Mouse (Mus musculus): ENCODE results near the gene Fibcd1. TPM values are rescaled to one million over a fixed set of nuclear protein-coding genes. Genes with fewer than 3 reads are reported as not detected.

The Fibcd1 gene
- polyA plus RNA-seq (2014; fragmentation: Nextera tagmentation; extraction: Ambion mirVana): 5.0 and 5.6 TPM in 2 replicates

DNA sequence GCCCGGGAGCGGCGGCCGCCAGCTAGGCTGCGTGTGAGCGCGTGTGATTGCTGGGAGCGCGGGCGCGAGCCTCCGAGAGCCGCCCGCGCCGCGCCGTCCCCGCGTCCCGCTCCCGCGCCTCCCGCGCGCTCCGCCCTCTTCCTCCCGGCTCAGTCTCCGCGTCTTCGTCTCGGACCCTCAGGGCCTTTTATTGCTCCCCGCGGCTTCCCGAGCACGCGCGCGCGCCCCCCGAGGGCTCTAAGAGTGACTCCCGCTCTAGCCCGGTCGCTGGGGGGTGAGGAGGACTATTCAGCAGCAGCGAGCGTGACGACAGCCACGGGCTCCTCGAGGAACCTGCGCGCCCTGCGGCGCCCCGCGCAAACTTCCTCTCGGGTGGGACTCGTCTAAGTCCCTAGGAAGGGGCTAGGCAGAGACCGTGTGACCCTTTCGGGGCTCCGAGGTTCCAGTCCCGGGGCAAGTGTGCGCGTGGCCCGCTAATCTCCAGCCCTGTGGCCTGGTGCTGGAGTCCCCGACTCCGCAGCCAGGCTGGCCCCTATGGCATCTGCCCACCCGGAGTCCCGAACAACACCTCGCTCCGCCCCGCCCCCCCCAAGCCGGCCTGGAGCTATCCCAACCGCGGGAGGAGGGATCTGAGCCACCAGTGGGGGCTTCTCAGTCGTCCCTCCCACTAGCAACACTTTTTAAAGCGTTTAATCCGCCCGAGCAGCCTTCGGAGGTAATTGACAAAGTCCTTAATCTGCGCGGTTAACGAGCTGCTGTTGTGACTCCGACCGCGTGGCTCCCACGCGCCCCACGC is at the start of gene Fibcd1:
Gene Fibcd1, minus strand, starts transcription at position 110 of the 796 bp plus-strand sequence.
- peak; percentile 57 for DNase-seq (ENCODE audit: low spot score)
- H3K27ac ChIP-seq: no peak within 1 kb of the TSS

DNA sequence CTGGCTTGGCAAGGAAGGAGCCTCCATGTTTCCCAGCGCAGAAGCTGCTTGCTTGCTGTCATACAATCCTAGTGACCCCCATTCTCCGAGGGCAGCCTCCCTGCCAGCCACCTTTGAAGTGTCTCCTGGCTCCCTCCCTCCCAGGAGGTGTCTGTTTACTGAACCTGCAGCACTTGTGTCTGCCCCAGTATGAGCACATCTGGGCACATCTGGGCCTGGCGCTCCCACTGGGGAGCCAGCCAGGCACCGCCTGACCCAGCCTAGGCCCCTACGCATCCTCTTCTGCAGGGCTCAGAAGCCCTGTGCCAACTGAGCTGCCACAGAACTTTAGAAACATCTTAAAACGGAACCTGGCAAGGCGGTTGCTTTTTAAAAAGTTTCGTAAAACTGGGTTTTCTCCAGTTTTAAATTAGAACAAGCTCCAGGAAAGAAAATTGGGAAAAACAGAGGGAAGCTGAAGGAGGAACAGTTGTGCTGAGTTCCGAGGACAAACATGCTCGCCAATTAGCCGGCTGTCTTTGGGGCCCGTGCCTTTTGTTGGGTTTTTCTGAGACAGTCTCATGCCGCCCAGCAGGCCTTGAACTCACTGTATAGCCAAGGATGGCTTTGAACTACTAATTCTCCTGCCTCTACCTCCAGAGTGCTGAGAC is 48.5 kb upstream of the Fibcd1 start:
- H3K4me3 ChIP-seq (replicated peaks; ENCODE audit: low read length): no peak overlapping the region
- ATAC-seq (ENCODE audit: low FRiP score) (no peak), DNase-seq (ENCODE audit: low spot score) (no peak)
- 56% methylated on average over 13 of the region's 13 CpGs for WGBS
- H3K4me1 ChIP-seq (replicated peaks; ENCODE audit: control insufficient read depth, insufficient read depth, low read length): 0 out of 2 replicates have a peak, but pooled peaks cover under 1% of the 10 kb centered on the region
- H3K9me3 ChIP-seq (ENCODE audit: control insufficient read depth, low read length): no peaks in the 10 kb centered on the region
- peaks cover 5% of the 10 kb centered on the region; the same call in 1 of the 2 replicates for H3K27me3 ChIP-seq (ENCODE audit: control insufficient read depth, insufficient read depth, low read length)
- H3K36me3 ChIP-seq (replicated peaks; ENCODE audit: control insufficient read depth, insufficient read depth): no peaks in the 10 kb centered on the region
- no peak overlapping the region for H3K4me2 ChIP-seq (replicated peaks)
- no peak overlapping the region for H3K9ac ChIP-seq
- no peak overlapping the region for H3K27ac ChIP-seq

More for the DNA sequence above, at the start of gene Fibcd1:
- Histone ChIP-seq H3K4me1 (replicated peaks; ENCODE audit: control insufficient read depth, insufficient read depth, low read length) (peaks cover 10% of the 10 kb centered on the region), H3K9me3 (ENCODE audit: control insufficient read depth, low read length) (no peaks in the 10 kb centered on the region), H3K9ac (peak within 1 kb of the TSS; percentile 61), H3K36me3 (replicated peaks; ENCODE audit: control insufficient read depth, insufficient read depth) (no peaks in the 10 kb centered on the region), H3K4me2 (replicated peaks) (peak within 1 kb of the TSS; percentile 93), H3K4me3 (replicated peaks; ENCODE audit: low read length) (peak within 1 kb of the TSS; percentile 53), H3K27me3 (ENCODE audit: control insufficient read depth, insufficient read depth, low read length) (peaks cover 33% of the 10 kb centered on the region)
- WGBS: under 1% methylated on average over 74 of the region's 88 CpGs
- 0 out of 2 replicates have a peak, but pooled peaks have one; percentile 22 for ATAC-seq (ENCODE audit: low FRiP score)

DNA sequence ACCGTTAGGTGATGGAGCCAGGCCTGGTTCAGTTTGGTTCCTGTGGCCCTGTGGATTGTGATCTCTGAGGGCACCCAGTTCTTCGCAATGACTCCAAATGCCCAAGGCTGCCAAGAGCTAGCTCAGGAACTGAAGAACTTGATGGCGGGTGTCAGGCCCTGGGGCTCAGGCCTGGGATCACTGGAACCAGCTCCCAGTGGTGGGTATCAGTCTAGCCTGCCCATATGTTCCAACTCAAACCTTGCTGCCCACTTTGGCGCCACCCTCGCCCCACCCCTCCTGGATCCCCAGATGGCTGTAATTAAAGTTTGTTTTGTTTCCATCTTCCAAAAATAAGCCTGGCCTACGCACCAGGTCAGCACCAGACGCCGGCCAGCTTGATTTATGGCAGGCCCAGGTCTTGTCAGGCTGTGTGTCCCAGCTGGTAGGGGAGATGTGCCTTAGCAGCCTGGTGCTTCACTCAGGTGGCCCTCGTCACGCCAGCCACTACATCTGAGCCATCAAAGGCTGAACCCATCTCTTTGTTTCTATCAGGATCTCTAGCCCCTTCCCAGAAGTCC is 47.4 kb upstream of the Fibcd1 start:
- Histone ChIP-seq H3K9ac (no peak overlapping the region), H3K4me1 (replicated peaks; ENCODE audit: control insufficient read depth, insufficient read depth, low read length) (no peaks in the 10 kb centered on the region), H3K4me3 (replicated peaks; ENCODE audit: low read length) (no peak overlapping the region), H3K36me3 (replicated peaks; ENCODE audit: control insufficient read depth, insufficient read depth) (no peaks in the 10 kb centered on the region), H3K27me3 (ENCODE audit: control insufficient read depth, insufficient read depth, low read length) (peaks cover 15% of the 10 kb centered on the region), H3K4me2 (replicated peaks) (no peak overlapping the region), H3K27ac (no peak overlapping the region), H3K9me3 (ENCODE audit: control insufficient read depth, low read length) (no peaks in the 10 kb centered on the region)
- no peak for ATAC-seq (ENCODE audit: low FRiP score)
- WGBS: 72% methylated on average over 10 of the region's 10 CpGs
- no peak for DNase-seq (ENCODE audit: low spot score)

DNA sequence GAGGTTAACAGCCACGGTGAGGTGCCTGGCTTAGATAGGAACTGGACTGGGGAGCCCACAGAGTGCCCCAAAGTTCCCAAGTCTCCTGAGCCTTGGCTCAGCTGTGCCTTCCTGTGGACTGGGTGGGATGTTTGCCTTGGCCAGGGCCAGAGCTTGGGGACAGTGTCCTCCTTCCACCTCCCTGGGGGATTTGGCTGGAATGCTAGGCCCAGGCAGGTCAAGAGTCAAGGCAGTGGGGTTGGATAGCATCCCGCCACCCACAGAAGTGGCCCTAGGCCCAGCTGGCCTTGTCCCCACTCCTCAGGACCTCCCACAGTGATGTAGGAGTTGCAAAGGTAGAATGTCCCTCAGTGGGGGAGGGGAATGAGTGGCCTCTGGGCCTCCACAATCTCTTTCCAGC is 45.4 kb upstream of the Fibcd1 start:
- ATAC-seq (ENCODE audit: low FRiP score): no peak
- H3K36me3 ChIP-seq (replicated peaks; ENCODE audit: control insufficient read depth, insufficient read depth): no peaks in the 10 kb centered on the region
- no peaks in the 10 kb centered on the region for H3K4me1 ChIP-seq (replicated peaks; ENCODE audit: control insufficient read depth, insufficient read depth, low read length)
- WGBS: 82% methylated on average over 2 of the region's 2 CpGs
- H3K9ac ChIP-seq: no peak overlapping the region
- H3K4me2 ChIP-seq (replicated peaks): no peak overlapping the region
- no peak overlapping the region for H3K4me3 ChIP-seq (replicated peaks; ENCODE audit: low read length)
- no peak for DNase-seq (ENCODE audit: low spot score)
- no peaks in the 10 kb centered on the region for H3K9me3 ChIP-seq (ENCODE audit: control insufficient read depth, low read length)
- peaks cover 35% of the 10 kb centered on the region for H3K27me3 ChIP-seq (ENCODE audit: control insufficient read depth, insufficient read depth, low read length)
- H3K27ac ChIP-seq: no peak overlapping the region

DNA sequence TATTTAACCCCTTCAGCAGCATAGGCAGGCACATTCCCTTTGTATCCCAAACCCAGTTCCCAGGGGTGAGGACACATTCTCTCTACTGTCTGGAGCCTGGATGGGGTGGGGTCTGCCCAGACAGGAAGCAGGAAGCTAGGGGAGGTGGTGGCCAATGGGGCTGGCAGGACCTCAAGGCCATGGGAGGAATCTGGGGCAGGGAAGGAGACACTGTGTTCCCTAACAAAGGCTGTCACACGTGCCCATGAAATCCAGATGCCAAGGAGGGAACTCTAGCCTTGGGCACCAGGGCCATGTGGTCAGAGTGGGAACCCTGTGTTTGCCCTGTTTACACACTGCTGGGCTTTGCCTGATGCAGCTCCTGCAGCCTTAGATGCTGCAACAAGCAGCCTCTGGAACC is 43.1 kb upstream of the Fibcd1 start:
- H3K4me3 ChIP-seq (replicated peaks; ENCODE audit: low read length): no peak overlapping the region
- no peak for DNase-seq (ENCODE audit: low spot score)
- no peak for ATAC-seq (ENCODE audit: low FRiP score)
- H3K27me3 ChIP-seq (ENCODE audit: control insufficient read depth, insufficient read depth, low read length): peaks cover 39% of the 10 kb centered on the region
- WGBS: 50% methylated on average over 1 of the region's 1 CpGs
- H3K9ac ChIP-seq: no peak overlapping the region
- H3K4me1 ChIP-seq (replicated peaks; ENCODE audit: control insufficient read depth, insufficient read depth, low read length): no peaks in the 10 kb centered on the region
- no peak overlapping the region for H3K4me2 ChIP-seq (replicated peaks)
- no peak overlapping the region for H3K27ac ChIP-seq
- H3K36me3 ChIP-seq (replicated peaks; ENCODE audit: control insufficient read depth, insufficient read depth): no peaks in the 10 kb centered on the region
- no peaks in the 10 kb centered on the region for H3K9me3 ChIP-seq (ENCODE audit: control insufficient read depth, low read length)

DNA sequence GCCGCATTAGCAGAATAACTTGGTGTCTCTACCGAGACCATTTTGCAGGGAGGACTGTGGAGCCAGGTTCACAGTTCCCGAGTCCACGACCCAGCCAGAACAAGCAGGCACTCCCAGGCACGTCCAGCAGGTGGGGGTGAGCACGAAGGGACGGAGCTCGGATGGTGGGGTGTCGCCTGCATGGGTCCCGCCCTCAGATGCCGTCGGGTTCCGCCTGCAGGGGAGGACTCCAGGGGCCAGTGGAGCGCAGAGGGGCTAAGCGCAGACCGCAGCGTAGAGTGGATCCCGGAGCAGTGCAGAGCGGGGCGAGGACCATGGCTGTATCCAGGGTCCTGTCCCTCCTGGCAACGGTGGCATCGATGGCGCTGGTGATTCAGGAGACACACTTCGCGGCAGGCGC is 41.2 kb upstream of the Fibcd1 start, which contains the start of gene Lamc3:
Gene Lamc3, plus strand, starts transcription at position 262 of the 400 bp plus-strand sequence.
- 4% methylated on average over 23 of the region's 26 CpGs for WGBS

DNA sequence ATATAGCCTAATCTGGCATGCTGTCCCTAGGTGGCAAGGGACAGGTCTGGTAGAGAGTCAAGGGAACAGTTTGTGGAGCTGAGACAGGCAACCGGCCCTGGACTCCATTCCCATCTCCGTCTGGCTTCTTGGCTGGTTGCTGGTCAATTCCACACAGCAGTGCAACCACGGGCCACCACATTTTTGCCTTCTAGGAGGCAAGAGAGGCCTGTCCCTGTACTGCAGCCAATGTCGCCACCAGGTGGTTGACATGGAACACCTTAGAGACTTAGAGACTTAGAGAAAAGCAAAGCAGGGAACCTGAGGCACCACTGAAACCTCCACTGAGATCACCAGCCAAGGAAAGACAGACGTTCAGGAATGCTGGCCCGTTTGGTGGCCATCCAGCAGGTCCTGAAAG is 39.0 kb upstream of the Fibcd1 start:
- 19% methylated on average over 6 of the region's 6 CpGs for WGBS
- H3K36me3 ChIP-seq (replicated peaks; ENCODE audit: control insufficient read depth, insufficient read depth): no peaks in the 10 kb centered on the region
- no peak overlapping the region for H3K9ac ChIP-seq
- no peak overlapping the region for H3K4me2 ChIP-seq (replicated peaks)
- ATAC-seq (ENCODE audit: low FRiP score) (no peak), DNase-seq (ENCODE audit: low spot score) (peak; percentile 44)
- no peaks in the 10 kb centered on the region for H3K9me3 ChIP-seq (ENCODE audit: control insufficient read depth, low read length)
- no peak overlapping the region for H3K4me3 ChIP-seq (replicated peaks; ENCODE audit: low read length)
- H3K27me3 ChIP-seq (ENCODE audit: control insufficient read depth, insufficient read depth, low read length): peaks cover 54% of the 10 kb centered on the region
- H3K4me1 ChIP-seq (replicated peaks; ENCODE audit: control insufficient read depth, insufficient read depth, low read length): 0 out of 2 replicates have a peak, but pooled peaks cover 6% of the 10 kb centered on the region
- H3K27ac ChIP-seq: no peak overlapping the region

More for the DNA sequence above, 41.2 kb upstream of the Fibcd1 start, which contains the start of gene Lamc3:
- Histone ChIP-seq H3K4me3 (replicated peaks; ENCODE audit: low read length) (peak within 1 kb of the TSS; percentile 13; the same call in 1 of the 2 replicates), H3K9ac (no peak within 1 kb of the TSS), H3K27me3 (ENCODE audit: control insufficient read depth, insufficient read depth, low read length) (peaks cover 43% of the 10 kb centered on the region), H3K9me3 (ENCODE audit: control insufficient read depth, low read length) (no peaks in the 10 kb centered on the region), H3K27ac (no peak within 1 kb of the TSS), H3K4me2 (replicated peaks) (peak within 1 kb of the TSS; percentile 27; the same call in 1 of the 2 replicates), H3K4me1 (replicated peaks; ENCODE audit: control insufficient read depth, insufficient read depth, low read length) (no peaks in the 10 kb centered on the region), H3K36me3 (replicated peaks; ENCODE audit: control insufficient read depth, insufficient read depth) (no peaks in the 10 kb centered on the region)
- ATAC-seq (ENCODE audit: low FRiP score) (no peak), DNase-seq (ENCODE audit: low spot score) (no peak)

DNA sequence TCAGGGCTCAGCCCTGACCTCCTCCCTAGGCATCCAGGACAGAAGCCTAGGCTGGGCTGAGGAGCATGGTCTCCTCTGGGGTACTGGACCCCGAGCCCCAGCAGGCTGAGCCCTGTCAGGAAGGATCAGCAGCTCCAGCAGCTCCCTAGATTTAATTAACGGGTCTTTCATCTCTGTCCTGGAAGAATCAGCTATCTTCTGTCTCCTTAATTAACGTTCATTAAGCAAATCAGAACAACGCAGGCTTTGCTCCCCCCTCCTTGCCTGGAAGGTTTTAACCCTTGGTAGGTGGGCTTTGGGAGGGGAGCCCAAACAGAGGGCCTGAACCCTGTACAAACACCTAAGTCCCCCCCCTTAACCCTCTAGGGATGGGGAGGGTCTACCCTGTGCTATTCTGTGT is 37.3 kb upstream of the Fibcd1 start:
- Histone ChIP-seq H3K36me3 (replicated peaks; ENCODE audit: control insufficient read depth, insufficient read depth) (no peaks in the 10 kb centered on the region), H3K9ac (no peak overlapping the region), H3K27ac (no peak overlapping the region), H3K4me2 (replicated peaks) (no peak overlapping the region), H3K4me1 (replicated peaks; ENCODE audit: control insufficient read depth, insufficient read depth, low read length) (0 out of 2 replicates have a peak, but pooled peaks cover 12% of the 10 kb centered on the region), H3K27me3 (ENCODE audit: control insufficient read depth, insufficient read depth, low read length) (peaks cover 38% of the 10 kb centered on the region), H3K4me3 (replicated peaks; ENCODE audit: low read length) (no peak overlapping the region), H3K9me3 (ENCODE audit: control insufficient read depth, low read length) (no peaks in the 10 kb centered on the region)
- WGBS: 27% methylated on average over 4 of the region's 4 CpGs
- DNase-seq (ENCODE audit: low spot score): no peak
- no peak for ATAC-seq (ENCODE audit: low FRiP score)

DNA sequence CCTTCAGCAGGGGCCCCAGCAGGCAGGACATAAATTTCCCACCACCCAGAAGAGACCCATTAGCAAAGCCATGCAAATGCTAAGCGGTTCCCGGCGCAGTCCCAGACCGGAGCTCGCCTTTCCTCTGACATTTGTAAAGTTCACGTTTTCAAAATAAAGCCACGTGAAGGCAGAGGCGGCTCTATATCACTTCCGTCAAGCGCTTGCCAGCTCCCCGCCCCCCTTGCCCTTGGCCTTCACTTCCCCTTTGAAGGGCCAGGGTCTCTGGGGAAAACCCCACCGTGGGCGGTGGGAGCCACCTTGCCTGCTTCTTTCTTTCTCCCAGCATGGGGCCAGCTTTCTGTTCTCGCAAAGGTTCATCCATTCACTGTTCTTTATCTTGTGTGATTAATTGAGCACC is 35.1 kb upstream of the Fibcd1 start:
- H3K4me3 ChIP-seq (replicated peaks; ENCODE audit: low read length): no peak overlapping the region
- DNase-seq (ENCODE audit: low spot score) (no peak), ATAC-seq (ENCODE audit: low FRiP score) (no peak)
- no peak overlapping the region for H3K4me2 ChIP-seq (replicated peaks)
- no peaks in the 10 kb centered on the region for H3K9me3 ChIP-seq (ENCODE audit: control insufficient read depth, low read length)
- 6% methylated on average over 14 of the region's 14 CpGs for WGBS
- peaks cover 16% of the 10 kb centered on the region for H3K27me3 ChIP-seq (ENCODE audit: control insufficient read depth, insufficient read depth, low read length)
- no peak overlapping the region for H3K9ac ChIP-seq
- 0 out of 2 replicates have a peak, but pooled peaks cover 12% of the 10 kb centered on the region for H3K4me1 ChIP-seq (replicated peaks; ENCODE audit: control insufficient read depth, insufficient read depth, low read length)
- no peak overlapping the region for H3K27ac ChIP-seq
- H3K36me3 ChIP-seq (replicated peaks; ENCODE audit: control insufficient read depth, insufficient read depth): no peaks in the 10 kb centered on the region
